Mouse (Mus musculus) liver, postnatal 0 days (tissue): ENCODE measurements at regions not wholly inside any gene's neighbourhood (a gene's known extent, or its start where the extent isn't known, plus 50 kb on each side); places are given as distances from the start of the nearest gene placed in this dataset.

Experiments used
- ATAC-seq: fragments of 200-750 bp; cut with Nextera tagmentation; 2 replicates; pipeline ENCODE4 v1.8.0; 2017; ENCODE audit warnings: mild to moderate bottlenecking, moderate library complexity
- DNase-seq: peaks from one replicate; pipeline ENCODE4 v3.0.0-alpha.2; 2016
- H3K27ac ChIP-seq: fragments of 300-500 bp; sonication (generic); 2 replicates; pipeline ENCODE4 v1.5.1; 2014; ENCODE audit warnings: antibody characterized with exemption, moderate library complexity, mild to moderate bottlenecking, low read depth
- H3K27me3 ChIP-seq: fragments of 300-500 bp; sonication (generic); 2 replicates; pipeline ENCODE4 v1.6.1; 2014; ENCODE audit warnings: low read length, control low read depth, mixed read lengths; ENCODE audit not compliant: insufficient read depth
- H3K36me3 ChIP-seq: fragments of 300-500 bp; sonication (generic); replicated peaks from 2 replicates; pipeline ENCODE4 v1.6.1; 2014; ENCODE audit warnings: mild to moderate bottlenecking, control low read depth, low read length, moderate library complexity, mixed read lengths; ENCODE audit not compliant: insufficient read depth
- H3K4me1 ChIP-seq: fragments of 300-500 bp; sonication (generic); 2 replicates; pipeline ENCODE4 v1.6.1; 2014; ENCODE audit warnings: antibody characterized with exemption, mild to moderate bottlenecking, control low read depth; ENCODE audit not compliant: insufficient read depth
- H3K4me2 ChIP-seq: fragments of 300-500 bp; sonication (generic); 2 replicates; pipeline ENCODE4 v1.6.1; 2014; ENCODE audit warnings: low read depth, mild to moderate bottlenecking, low read length, moderate library complexity, mixed read lengths
- H3K4me3 ChIP-seq: fragments of 300-500 bp; sonication (generic); 2 replicates; pipeline ENCODE4 v1.5.1; 2014; ENCODE audit warnings: low read depth, low read length
- H3K9ac ChIP-seq: fragments of 300-500 bp; sonication (generic); replicated peaks from 2 replicates; pipeline ENCODE4 v1.6.1; 2014; ENCODE audit warnings: mild to moderate bottlenecking, moderate library complexity
- H3K9me3 ChIP-seq: fragments of 300-500 bp; sonication (generic); 2 replicates; pipeline ENCODE4 v1.6.1; 2016; ENCODE audit warnings: mild to moderate bottlenecking, control low read depth, low read length, mixed read lengths
- CTCF ChIP-seq: sonication (generic); IDR thresholded peaks from 2 replicates; pipeline ENCODE4 v1.5.1; 2016; ENCODE audit warnings: antibody characterized with exemption, low read depth
- EP300 ChIP-seq: IDR thresholded peaks from 2 replicates; pipeline ENCODE4 v1.6.1; 2016; ENCODE audit warnings: antibody characterized with exemption, low read depth, mild to moderate bottlenecking
- WGBS: fragments of 180-500 bp; shearing (Covaris S2); extraction: QIAGEN DNeasy Blood & Tissue Kit; methylation state at CpG from one replicate; pipeline ENCODE4 v1.1.7; 2014; ENCODE audit not compliant: insufficient replicate concordance; 5-methylcytosine and 5-hydroxymethylcytosine counted together

- DNase-seq (no peak), ATAC-seq (no peak)
- Histone ChIP-seq H3K9ac (no peak overlapping the region), H3K27me3 (no peaks in the 10 kb centered on the region), H3K9me3 (no peaks in the 10 kb centered on the region), H3K4me3 (no peak overlapping the region), H3K36me3 (no peaks in the 10 kb centered on the region), H3K4me2 (no peak overlapping the region), H3K27ac (no peak overlapping the region), H3K4me1 (no peaks in the 10 kb centered on the region; the same call in 1 of the 2 replicates)
- no peak for TF ChIP-seq CTCF
- no peak for TF ChIP-seq EP300
- 75% methylated on average over 6 of the region's 6 CpGs for WGBS
Observed at GRCm38 (mm10) chr12:54440851-54441593, 215.4 kb downstream of the Sptssa start.

- ATAC-seq: peak; percentile 64; the same call in 1 of the 2 replicates
- Histone ChIP-seq H3K27ac (no peak overlapping the region), H3K4me2 (no peak overlapping the region), H3K36me3 (no peaks in the 10 kb centered on the region), H3K4me3 (no peak overlapping the region), H3K27me3 (no peaks in the 10 kb centered on the region), H3K9me3 (no peaks in the 10 kb centered on the region), H3K9ac (no peak overlapping the region), H3K4me1 (no peaks in the 10 kb centered on the region; the same call in 1 of the 2 replicates)
- TF ChIP-seq CTCF (no peak), EP300 (no peak)
- no peak for DNase-seq
- 63% methylated on average over 4 of the region's 4 CpGs for WGBS
Observed at GRCm38 (mm10) chr12:54438793-54439192, 217.6 kb downstream of the Sptssa start.

GRCm38 (mm10) chr12:54425236-54425635, 221.6 kb upstream of the Egln3 start:
- no peak for TF ChIP-seq EP300
- TF ChIP-seq CTCF: no peak

GRCm38 (mm10) chr12:54414829-54415228, 211.2 kb upstream of the Egln3 start:
- H3K4me2 ChIP-seq: no peak overlapping the region
- H3K27me3 ChIP-seq: no peaks in the 10 kb centered on the region
- no peak overlapping the region for H3K4me3 ChIP-seq
- no peaks in the 10 kb centered on the region for H3K4me1 ChIP-seq
- DNase-seq: no peak
- 71% methylated on average over 1 of the region's 1 CpGs for WGBS
- no peak for ATAC-seq
- H3K9me3 ChIP-seq: no peaks in the 10 kb centered on the region
- H3K36me3 ChIP-seq: no peaks in the 10 kb centered on the region
- no peak overlapping the region for H3K27ac ChIP-seq
- TF ChIP-seq CTCF (0 out of 2 replicates have a peak, but pooled peaks have one; percentile 7), EP300 (no peak)
- H3K9ac ChIP-seq: no peak overlapping the region

More at GRCm38 (mm10) chr12:54425236-54425635, 221.6 kb upstream of the Egln3 start:
- no peak for ATAC-seq
- no peaks in the 10 kb centered on the region for H3K27me3 ChIP-seq
- H3K4me1 ChIP-seq: no peaks in the 10 kb centered on the region
- 73% methylated on average over 6 of the region's 6 CpGs for WGBS
- no peak overlapping the region for H3K4me3 ChIP-seq
- no peak overlapping the region for H3K4me2 ChIP-seq
- H3K9ac ChIP-seq: no peak overlapping the region
- no peaks in the 10 kb centered on the region for H3K36me3 ChIP-seq
- no peak overlapping the region for H3K27ac ChIP-seq
- no peak for DNase-seq
- no peaks in the 10 kb centered on the region for H3K9me3 ChIP-seq

- Histone ChIP-seq H3K27me3 (no peaks in the 10 kb centered on the region), H3K36me3 (no peaks in the 10 kb centered on the region), H3K4me1 (no peaks in the 10 kb centered on the region), H3K9me3 (no peaks in the 10 kb centered on the region), H3K4me3 (no peak overlapping the region), H3K27ac (no peak overlapping the region), H3K4me2 (no peak overlapping the region), H3K9ac (no peak overlapping the region)
- DNase-seq (no peak), ATAC-seq (no peak)
- WGBS: 56% methylated on average over 5 of the region's 5 CpGs
- TF ChIP-seq CTCF: no peak
- TF ChIP-seq EP300: no peak
Observed at GRCm38 (mm10) chr12:54414201-54414600, 210.5 kb upstream of the Egln3 start.

- H3K4me1 ChIP-seq: peaks cover 4% of the 10 kb centered on the region
- H3K9ac ChIP-seq: no peak overlapping the region
- WGBS: 75% methylated on average over 7 of the region's 7 CpGs
- no peak overlapping the region for H3K4me2 ChIP-seq
- H3K36me3 ChIP-seq: no peaks in the 10 kb centered on the region
- H3K27me3 ChIP-seq: no peaks in the 10 kb centered on the region
- no peak overlapping the region for H3K4me3 ChIP-seq
- ATAC-seq (no peak), DNase-seq (no peak)
- H3K9me3 ChIP-seq: no peaks in the 10 kb centered on the region
- TF ChIP-seq CTCF: no peak
- no peak for TF ChIP-seq EP300
- no peak overlapping the region for H3K27ac ChIP-seq
Observed at GRCm38 (mm10) chr12:54410038-54410605, 206.5 kb upstream of the Egln3 start.

- Histone ChIP-seq H3K36me3 (no peaks in the 10 kb centered on the region), H3K9me3 (no peaks in the 10 kb centered on the region), H3K4me1 (peaks cover 7% of the 10 kb centered on the region), H3K27me3 (no peaks in the 10 kb centered on the region), H3K4me3 (no peak overlapping the region), H3K4me2 (no peak overlapping the region), H3K27ac (no peak overlapping the region), H3K9ac (no peak overlapping the region)
- TF ChIP-seq CTCF (no peak), EP300 (no peak)
- DNase-seq (no peak), ATAC-seq (no peak)
- WGBS: 73% methylated on average over 6 of the region's 6 CpGs
Observed at GRCm38 (mm10) chr12:54408906-54409305, 205.2 kb upstream of the Egln3 start.
